Mouse (Mus musculus): Measurements from ENCODE around the gene Hspb3. TPM values are rescaled to one million over a fixed set of nuclear protein-coding genes. Genes with fewer than 3 reads are reported as not detected.

The Hspb3 gene
- polyA plus RNA-seq, 1 experiment from 2014 or later = not detected

DNA sequence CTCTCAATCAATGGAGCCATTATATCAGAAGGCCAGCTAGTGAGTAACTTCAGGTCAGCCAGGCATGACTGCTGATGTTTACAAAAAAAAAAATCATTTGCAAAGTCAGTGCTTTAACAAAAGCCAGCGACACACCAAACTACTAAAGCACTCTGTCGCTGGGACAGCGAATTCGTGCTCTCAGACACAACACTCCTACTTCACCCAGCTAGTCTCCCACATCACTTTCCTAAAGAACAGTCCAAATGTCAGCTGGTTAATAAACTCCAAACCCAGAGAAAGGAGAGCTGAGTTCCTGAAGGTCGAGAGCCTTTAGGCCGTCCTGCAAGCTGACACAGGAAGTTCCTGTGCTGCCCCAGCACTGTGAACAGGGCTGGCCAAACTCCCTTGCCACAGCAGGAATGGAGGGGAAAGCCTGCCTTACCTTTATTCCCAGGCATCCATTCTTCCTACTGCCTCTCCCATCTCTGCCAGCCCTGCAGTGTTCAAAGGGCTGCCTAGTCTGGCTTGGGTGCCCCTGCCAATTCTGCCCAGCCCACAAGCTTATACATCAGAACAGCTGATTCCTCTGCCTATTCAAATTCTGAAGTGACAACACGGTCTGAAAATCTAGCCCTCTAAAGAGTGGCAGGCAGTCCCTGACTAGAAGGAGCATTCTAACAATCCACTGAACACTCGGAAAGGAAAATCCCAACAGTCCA is 47.4 kb downstream of the Hspb3 start:
- peaks cover 3% of the 10 kb centered on the region; the same call in 1 of the 2 replicates for H3K36me3 ChIP-seq (ENCODE audit: control insufficient read depth, insufficient read depth, low read length)
- H3K9me3 ChIP-seq (ENCODE audit: control insufficient read depth, low read depth, low read length) = no peaks in the 10 kb centered on the region
- H3K27me3 ChIP-seq (ENCODE audit: control insufficient read depth, insufficient read depth, low read length) = no peaks in the 10 kb centered on the region
- H3K27ac ChIP-seq (ENCODE audit: low read length) = peak overlapping the region; percentile 1; the same call in 1 of the 2 replicates
- H3K9ac ChIP-seq (replicated peaks; ENCODE audit: low read depth, low read length) = peak overlapping the region; percentile 90
- H3K4me2 ChIP-seq (replicated peaks; ENCODE audit: low read depth, low read length) = peak overlapping the region; percentile 94
- H3K4me3 ChIP-seq (ENCODE audit: low read depth, low read length) = peak overlapping the region; percentile 63
- peaks cover 55% of the 10 kb centered on the region for H3K4me1 ChIP-seq (ENCODE audit: control insufficient read depth, insufficient read depth, low read length)
- no peak for ATAC-seq (ENCODE audit: insufficient number of reproducible peaks, insufficient read depth, low FRiP score, low read depth)
- 7% methylated on average over 8 of the region's 8 CpGs for WGBS

DNA sequence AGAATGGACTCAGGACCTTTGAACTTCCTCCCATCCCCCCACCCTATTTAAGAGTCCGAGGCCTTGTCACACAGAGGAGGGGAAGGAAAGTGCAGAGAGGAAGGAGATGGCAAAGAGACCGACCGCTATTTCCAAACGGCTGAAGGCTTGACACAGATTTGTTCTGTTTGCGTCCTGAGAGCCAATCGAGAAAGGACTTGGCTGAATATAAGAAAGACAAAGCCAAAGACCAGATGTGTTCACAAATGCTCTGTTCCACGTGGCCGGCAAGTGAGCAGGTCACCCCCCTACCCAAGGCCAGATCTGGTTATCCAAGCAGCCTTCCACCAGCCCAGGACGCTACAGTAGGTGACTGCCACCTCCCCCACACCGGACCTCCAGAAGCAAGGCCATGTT is 47.9 kb downstream of the Hspb3 start:
- peaks cover 60% of the 10 kb centered on the region for H3K4me1 ChIP-seq (ENCODE audit: control insufficient read depth, insufficient read depth, low read length)
- no peak for ATAC-seq (ENCODE audit: insufficient number of reproducible peaks, insufficient read depth, low FRiP score, low read depth)

DNA sequence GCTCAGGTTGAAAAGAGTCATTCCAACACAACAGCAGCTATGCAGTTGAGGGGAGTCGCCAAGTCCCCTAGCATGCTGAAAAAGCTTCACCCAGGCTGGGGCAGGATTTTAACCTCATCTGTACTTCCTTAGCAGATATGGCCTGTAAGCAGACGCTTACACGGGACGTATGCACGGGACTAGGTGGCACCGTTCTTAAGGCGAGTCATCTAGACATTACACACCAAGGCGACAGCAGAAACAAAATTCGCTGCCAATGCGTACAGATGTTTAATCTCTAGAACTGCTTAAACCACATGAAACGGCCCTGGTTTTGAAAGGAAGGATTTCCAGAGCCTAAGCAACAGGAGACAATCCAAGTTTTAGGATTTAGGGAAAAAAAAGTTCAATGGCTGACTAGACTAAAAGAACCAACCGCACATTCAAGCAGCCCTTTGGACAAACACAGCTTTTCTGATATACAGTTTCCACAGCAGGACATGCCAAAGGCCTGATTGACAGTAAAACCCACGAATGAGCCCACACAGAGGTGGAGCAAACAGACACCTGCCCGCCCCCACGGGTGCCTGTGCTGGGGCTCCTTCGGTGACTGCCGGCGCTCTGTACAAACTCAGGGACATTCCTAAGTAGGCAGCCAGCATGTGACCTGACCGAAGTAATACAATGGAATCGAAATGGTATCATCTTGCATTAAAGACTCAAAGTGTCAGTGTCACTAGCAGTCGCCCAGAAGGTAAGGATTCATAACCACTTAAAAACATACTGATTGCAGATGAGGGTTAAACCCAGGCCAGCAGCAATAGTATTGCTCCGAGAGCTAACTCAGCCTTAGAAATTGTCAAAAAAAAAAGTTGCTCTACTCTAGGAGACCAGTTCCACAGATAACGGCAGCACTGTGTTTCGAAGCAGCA is 48.6 kb downstream of the Hspb3 start:
- 7% methylated on average over 24 of the region's 24 CpGs for WGBS
- Histone ChIP-seq H3K27me3 (ENCODE audit: control insufficient read depth, insufficient read depth, low read length) (no peaks in the 10 kb centered on the region), H3K4me1 (ENCODE audit: control insufficient read depth, insufficient read depth, low read length) (peaks cover 65% of the 10 kb centered on the region), H3K36me3 (ENCODE audit: control insufficient read depth, insufficient read depth, low read length) (peaks cover 3% of the 10 kb centered on the region; the same call in 1 of the 2 replicates), H3K9me3 (ENCODE audit: control insufficient read depth, low read depth, low read length) (no peaks in the 10 kb centered on the region), H3K9ac (replicated peaks; ENCODE audit: low read depth, low read length) (peak overlapping the region; percentile 90; the same call in 1 of the 2 replicates), H3K4me2 (replicated peaks; ENCODE audit: low read depth, low read length) (peak overlapping the region; percentile 94), H3K27ac (ENCODE audit: low read length) (peak overlapping the region; percentile 49; the same call in 1 of the 2 replicates), H3K4me3 (ENCODE audit: low read depth, low read length) (peak overlapping the region; percentile 63)
- ATAC-seq (ENCODE audit: insufficient number of reproducible peaks, insufficient read depth, low FRiP score, low read depth) = peak; percentile 43; the same call in 1 of the 2 replicates

More for the DNA sequence above, 47.9 kb downstream of the Hspb3 start:
- peak overlapping the region; percentile 63 for H3K4me3 ChIP-seq (ENCODE audit: low read depth, low read length)
- H3K9ac ChIP-seq (replicated peaks; ENCODE audit: low read depth, low read length) = peak overlapping the region; percentile 90; the same call in 1 of the 2 replicates
- no peaks in the 10 kb centered on the region for H3K9me3 ChIP-seq (ENCODE audit: control insufficient read depth, low read depth, low read length)
- peak overlapping the region; percentile 94 for H3K4me2 ChIP-seq (replicated peaks; ENCODE audit: low read depth, low read length)
- H3K36me3 ChIP-seq (ENCODE audit: control insufficient read depth, insufficient read depth, low read length) = peaks cover 3% of the 10 kb centered on the region; the same call in 1 of the 2 replicates
- peak overlapping the region; percentile 39; the same call in 1 of the 2 replicates for H3K27ac ChIP-seq (ENCODE audit: low read length)
- no peaks in the 10 kb centered on the region for H3K27me3 ChIP-seq (ENCODE audit: control insufficient read depth, insufficient read depth, low read length)
- under 1% methylated on average over 10 of the region's 10 CpGs for WGBS

DNA sequence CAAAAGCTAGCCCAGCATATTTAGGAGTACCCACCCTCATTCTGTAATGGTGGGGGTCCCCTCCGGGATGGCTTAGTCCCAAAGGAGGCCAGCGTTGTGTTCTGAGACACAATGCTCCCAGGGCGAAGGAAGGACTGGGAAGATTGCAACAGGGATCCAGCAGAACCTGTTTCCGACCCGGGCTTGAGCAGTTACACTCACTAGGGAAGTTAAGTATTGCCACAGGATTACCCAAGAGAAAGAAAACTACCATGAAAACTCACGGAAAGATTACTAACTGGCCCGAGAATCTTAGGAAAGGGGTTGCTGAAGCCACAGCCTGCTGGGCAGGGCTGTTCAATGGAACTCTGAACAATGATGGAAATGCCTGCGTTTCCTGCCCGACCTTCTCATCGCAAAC is 49.6 kb downstream of the Hspb3 start:
- no peak overlapping the region; the same call in 1 of the 2 replicates for H3K27ac ChIP-seq (ENCODE audit: low read length)
- ATAC-seq (ENCODE audit: insufficient number of reproducible peaks, insufficient read depth, low FRiP score, low read depth) = no peak
- WGBS = 32% methylated on average over 10 of the region's 10 CpGs
- H3K9me3 ChIP-seq (ENCODE audit: control insufficient read depth, low read depth, low read length) = no peaks in the 10 kb centered on the region
- H3K9ac ChIP-seq (replicated peaks; ENCODE audit: low read depth, low read length) = no peak overlapping the region
- H3K4me3 ChIP-seq (ENCODE audit: low read depth, low read length) = peak overlapping the region; percentile 63
- H3K27me3 ChIP-seq (ENCODE audit: control insufficient read depth, insufficient read depth, low read length) = no peaks in the 10 kb centered on the region
- H3K36me3 ChIP-seq (ENCODE audit: control insufficient read depth, insufficient read depth, low read length) = peaks cover 3% of the 10 kb centered on the region; the same call in 1 of the 2 replicates
- peak overlapping the region; percentile 94 for H3K4me2 ChIP-seq (replicated peaks; ENCODE audit: low read depth, low read length)
- peaks cover 73% of the 10 kb centered on the region for H3K4me1 ChIP-seq (ENCODE audit: control insufficient read depth, insufficient read depth, low read length)

DNA sequence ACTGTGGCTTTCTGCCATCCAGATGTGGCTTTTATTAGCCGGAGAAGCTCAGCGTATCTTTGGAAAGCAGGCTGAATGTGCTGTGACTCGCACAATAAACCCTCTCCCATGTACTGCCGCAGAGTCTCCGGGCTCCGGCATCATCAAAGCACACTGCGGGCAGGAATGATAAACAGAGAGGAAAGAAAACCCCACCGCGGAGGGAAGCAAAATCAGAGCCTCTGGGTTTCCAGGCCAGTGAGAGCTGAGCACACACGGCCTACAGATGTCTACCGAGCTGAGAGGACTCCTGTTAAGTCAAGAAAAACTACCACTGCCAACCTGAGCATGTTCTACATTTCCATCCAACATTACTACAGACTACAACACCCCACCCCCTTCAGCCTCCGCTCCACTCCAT is 50.1 kb downstream of the Hspb3 start:
- no peaks in the 10 kb centered on the region for H3K9me3 ChIP-seq (ENCODE audit: control insufficient read depth, low read depth, low read length)
- peak overlapping the region; percentile 44; the same call in 1 of the 2 replicates for H3K27ac ChIP-seq (ENCODE audit: low read length)
- peaks cover 3% of the 10 kb centered on the region; the same call in 1 of the 2 replicates for H3K36me3 ChIP-seq (ENCODE audit: control insufficient read depth, insufficient read depth, low read length)
- ATAC-seq (ENCODE audit: insufficient number of reproducible peaks, insufficient read depth, low FRiP score, low read depth) = no peak
- H3K27me3 ChIP-seq (ENCODE audit: control insufficient read depth, insufficient read depth, low read length) = no peaks in the 10 kb centered on the region
- peaks cover 75% of the 10 kb centered on the region for H3K4me1 ChIP-seq (ENCODE audit: control insufficient read depth, insufficient read depth, low read length)
- peak overlapping the region; percentile 94 for H3K4me2 ChIP-seq (replicated peaks; ENCODE audit: low read depth, low read length)
- H3K4me3 ChIP-seq (ENCODE audit: low read depth, low read length) = peak overlapping the region; percentile 63
- 10% methylated on average over 12 of the region's 12 CpGs for WGBS
- no peak overlapping the region for H3K9ac ChIP-seq (replicated peaks; ENCODE audit: low read depth, low read length)

Other genes starting within 250 kb of the Hspb3 start
- 28.1 and 30.2 TPM in 2 replicates for gene Snx18, start 45.1 kb downstream of the Hspb3 start, polyA plus RNA-seq (2014; fragmentation: Nextera tagmentation; extraction: Ambion mirVana)
- 10.8 and 12.0 TPM in 2 replicates for gene Arl15, start 130.8 kb upstream of the Hspb3 start, polyA plus RNA-seq (2014; fragmentation: Nextera tagmentation; extraction: Ambion mirVana)